Mouse (Mus musculus): ENCODE data around the gene Xk. TPM values are rescaled to one million over a fixed set of nuclear protein-coding genes. Genes with fewer than 3 reads are reported as not detected.

Gene Xk
- polyA plus RNA-seq (2017; shearing (Covaris generic)) = 1.3 TPM

DNA sequence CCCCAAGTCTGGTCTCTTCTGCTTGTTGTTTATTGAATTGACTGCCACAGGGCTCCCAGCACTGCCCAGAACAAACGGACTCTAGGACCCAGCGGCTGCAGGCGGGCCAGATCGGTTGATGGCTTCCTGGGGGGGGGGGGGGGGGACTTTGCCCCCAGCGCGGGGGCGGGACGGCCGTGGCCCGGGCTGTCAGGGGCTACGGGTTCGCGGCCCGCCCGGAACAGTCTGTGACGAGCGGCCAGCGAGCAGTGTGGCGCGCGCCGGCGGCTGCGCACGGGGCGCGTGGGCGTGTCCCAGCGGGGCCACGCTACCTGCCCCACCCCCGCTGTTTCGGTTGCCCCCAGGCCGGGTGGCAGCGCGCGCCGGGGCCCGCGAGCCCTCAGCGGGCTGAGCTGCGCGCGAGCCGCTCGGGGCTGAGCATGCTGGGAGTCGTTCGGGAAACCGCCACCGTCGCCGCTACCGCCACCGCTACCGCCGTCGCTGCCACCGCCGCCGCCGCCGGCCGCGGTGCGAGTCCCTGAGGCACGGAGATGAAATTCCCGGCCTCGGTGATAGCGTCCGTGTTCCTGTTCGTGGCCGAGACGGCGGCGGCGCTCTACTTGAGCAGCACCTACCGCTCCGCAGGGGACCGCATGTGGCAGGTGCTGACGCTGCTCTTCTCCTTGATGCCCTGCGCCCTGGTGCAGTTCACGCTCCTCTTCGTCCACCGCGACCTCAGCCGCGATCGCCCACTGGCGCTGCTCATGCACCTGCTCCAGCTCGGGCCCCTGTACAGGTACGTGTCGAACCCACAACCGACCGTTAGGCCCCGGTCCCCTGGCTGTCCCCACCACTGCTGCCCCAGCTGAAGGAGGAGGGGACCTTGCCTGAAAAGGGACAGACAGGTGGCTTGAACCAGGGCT, at the start of gene Xk:
TSS of gene Xk (plus strand) at position 297 of the 902 bp plus-strand sequence.

DNA sequence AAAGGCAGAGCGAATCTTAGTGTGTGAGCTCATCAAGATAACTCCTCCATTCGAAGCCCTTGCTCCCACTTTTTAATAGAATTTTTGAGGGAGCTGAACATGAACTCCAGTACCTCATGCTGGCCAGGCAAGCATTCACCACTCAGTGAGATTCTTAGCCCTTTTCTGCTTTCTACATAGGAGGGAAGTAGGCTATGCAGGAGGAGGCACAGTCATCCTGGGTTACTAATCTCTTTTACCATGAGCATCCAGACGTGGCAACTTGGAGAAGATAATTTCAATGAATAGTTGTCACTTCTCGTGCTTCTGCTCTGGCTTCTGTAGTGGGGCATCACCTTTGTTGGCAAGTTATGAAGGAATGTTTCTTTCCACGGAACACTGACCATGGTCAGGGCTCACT, 15.8 kb upstream of the Xk start, which contains the start of gene Gm14862:
TSS of gene Gm14862 (minus strand) at position 134 of the 400 bp plus-strand sequence.

GRCm38 (mm10) chrX:9283464-9283863, 10.9 kb downstream of the Xk start, which contains the start of gene H2al1m:
TSS of gene H2al1m (plus strand) at chrX:9283764.

GRCm38 (mm10) chrX:9350327-9350726, 77.8 kb downstream of the Xk start, which contains the start of gene H2al1k:
TSS of gene H2al1k (plus strand) at chrX:9350627.

Other genes with a start within 250 kb of the Xk start
- gene Fthl17e, start 239.3 kb upstream of the Xk start, polyA plus RNA-seq (2017; shearing (Covaris generic)) = not detected
- not detected for gene Fthl17f, start 209.7 kb upstream of the Xk start, polyA plus RNA-seq (2017; shearing (Covaris generic))
- not detected for gene 4930402K13Rik, start 168.2 kb upstream of the Xk start, polyA plus RNA-seq (2017; shearing (Covaris generic))
- gene Lancl3, start 72.9 kb upstream of the Xk start, polyA plus RNA-seq (2017; shearing (Covaris generic)) = 0.09 TPM
- gene Gm14862, start 15.9 kb upstream of the Xk start, polyA plus RNA-seq (2017; shearing (Covaris generic)) = not detected
- 0.68 TPM for gene H2al1m, start 11.0 kb downstream of the Xk start, polyA plus RNA-seq (2017; shearing (Covaris generic))
- not detected for gene H2al1k, start 77.9 kb downstream of the Xk start, polyA plus RNA-seq (2017; shearing (Covaris generic))
- gene Cybb, start 215.0 kb downstream of the Xk start, polyA plus RNA-seq (2017; shearing (Covaris generic)) = not detected